Mouse (Mus musculus) brain, adult 2 months (tissue): ENCODE measurements around the gene Gm8247.
"Not testable (repeated sequence)": the region's sequence is repeated elsewhere in the genome, so short reads cannot be mapped to it uniquely, and the experiment has no call there.

Experiments used
- DNase-seq: peaks from one replicate; pipeline ENCODE4 v3.0.0; 2011; ENCODE audit warnings: low read depth, low spot score

Gene Gm8247

GRCm38 (mm10) chr14:44582853-44583252, at the start of gene Gm8247:
Gene Gm8247, plus strand, starts transcription at chr14:44583153.
- DNase-seq: not testable (repeated sequence)

GRCm38 (mm10) chr14:44547961-44548360, 35.0 kb upstream of the Gm8247 start:
- DNase-seq: not testable (repeated sequence)

- DNase-seq: not testable (repeated sequence)
These were observed 8.8 kb downstream of the Gm8247 start for GRCm38 (mm10) chr14:44591765-44592164.

- DNase-seq: not testable (repeated sequence)
These were observed 44.8 kb downstream of the Gm8247 start, which contains the start of gene Gm5624 for GRCm38 (mm10) chr14:44627737-44628136. Gene Gm5624, minus strand, starts transcription at chr14:44627938.
